In genomic region chr4:123749484-123750130, GRCm38 (mm10) we compare ENCODE assay signal across 8 mouse cellular contexts. TPM values are rescaled to one million over a fixed set of nuclear protein-coding genes. Genes with fewer than 3 reads are reported as not detected.
DNase-seq lines count a peak whose midpoint lies in the region; ATAC-seq and TF ChIP-seq lines count a peak whose summit lies in the region.

No protein-coding gene starts in this region.

- in situ Hi-C loops in ES-E14 (cut with MboI; ENCODE audit: low sequenced_read_pairs in 2 of 2, unreplicated experiment in 2 of 2): no loop called here

- H3K27me3 ChIP-seq in heart, embryonic 15.5 days: no peaks in the 10 kb centered on the region
- H3K27me3 ChIP-seq in midbrain, embryonic 10.5 days (ENCODE audit: low read depth, poor library complexity, severe bottlenecking): peaks cover 5% of the 10 kb centered on the region

- ATAC-seq in heart, embryonic 15.5 days (replicated peaks; ENCODE audit: insufficient number of reproducible peaks, insufficient read depth, low FRiP score, low read depth): peak; percentile 66

- peaks cover 6 to 9% of the 10 kb centered on the region in 2 experiments for H3K4me1 ChIP-seq in ES-E14 (ENCODE audit: control insufficient read depth in 2 of 2, insufficient read depth in 2 of 2, low read length in 2 of 2, poor library complexity in 1 of 2)
- H3K4me1 ChIP-seq in heart, embryonic 15.5 days (replicated peaks): peaks cover 14% of the 10 kb centered on the region
- H3K4me1 ChIP-seq in midbrain, embryonic 10.5 days: peaks cover 18% of the 10 kb centered on the region

- H3K9me3 ChIP-seq in ES-E14 (ENCODE audit: control insufficient read depth, insufficient read depth, low read depth, low read length): no peaks in the 10 kb centered on the region
- H3K9me3 ChIP-seq in heart, embryonic 15.5 days (replicated peaks): no peaks in the 10 kb centered on the region
- H3K9me3 ChIP-seq in midbrain, embryonic 10.5 days (replicated peaks): no peaks in the 10 kb centered on the region

- H3K36me3 ChIP-seq in ES-E14 (ENCODE audit: control insufficient read depth, insufficient read depth, low read length, poor library complexity, severe bottlenecking): no peaks in the 10 kb centered on the region
- no peaks in the 10 kb centered on the region for H3K36me3 ChIP-seq in heart, embryonic 15.5 days
- 0 out of 2 replicates have a peak, but pooled peaks cover 7% of the 10 kb centered on the region for H3K36me3 ChIP-seq in midbrain, embryonic 10.5 days

- under 1% methylated on average over 46 of the region's 55 CpGs for WGBS in heart, embryonic 15.5 days
- WGBS in midbrain, embryonic 10.5 days: under 1% methylated on average over 55 of the region's 55 CpGs

- peak overlapping the region; percentile 86 for H3K4me2 ChIP-seq in heart, embryonic 15.5 days

- H3K4me3 ChIP-seq in ES-E14 (ENCODE audit: insufficient read depth in 1 of 2, low read depth in 1 of 2, low read length in 2 of 2, poor library complexity in 1 of 2, severe bottlenecking in 1 of 2): peak overlapping the region; percentile 83 to 89
- H3K4me3 ChIP-seq in heart, embryonic 15.5 days: peak overlapping the region; percentile 72
- peak overlapping the region; percentile 83 for H3K4me3 ChIP-seq in midbrain, embryonic 10.5 days

- H3K27ac ChIP-seq in ES-E14 (ENCODE audit: insufficient read depth, low read depth, low read length, poor library complexity, severe bottlenecking): peak overlapping the region; percentile 58; the same call in 1 of the 2 replicates
- peak overlapping the region; percentile 90 for H3K27ac ChIP-seq in heart, embryonic 15.5 days
- peak overlapping the region; percentile 92 for H3K27ac ChIP-seq in midbrain, embryonic 10.5 days (replicated peaks)

- peak; percentile 95 for DNase-seq in heart, adult 11 months
- no peak for DNase-seq in heart, adult 8-10 months (ENCODE audit: low spot score)
- no peak for DNase-seq in ES-E14 (ENCODE audit: low read depth, low spot score)
- peak; percentile 22 for DNase-seq in embryo, embryonic 10.5 days (ENCODE audit: low spot score)
- peak; percentile 15 to 38 for DNase-seq in layer of hippocampus, postnatal 36 days
- peak; percentile 50 for DNase-seq in midbrain, embryonic 10.5 days (ENCODE audit: low spot score)
- peak; percentile 74 for DNase-seq in testis, postnatal 14 days (ENCODE audit: low spot score)

- H3K9ac ChIP-seq in ES-E14 (ENCODE audit: insufficient read depth, low read depth, low read length, poor library complexity, severe bottlenecking): peak overlapping the region; percentile 88
- peak overlapping the region; percentile 85 for H3K9ac ChIP-seq in heart, embryonic 15.5 days

TF ChIP-seq in ES-E14, 5 proteins besides CTCF, POLR2A, EP300 and RAD21:
- TF ChIP-seq CHD2 (IDR thresholded peaks at IDR 0.05; ENCODE audit: low read depth, low read length) (no peak), ZNF384 (IDR thresholded peaks at IDR 0.05; ENCODE audit: low read depth, low read length) (no peak), ZC3H11A (IDR thresholded peaks at IDR 0.05; ENCODE audit: borderline replicate concordance, low read depth, low read length) (no peak), MAFK (IDR thresholded peaks at IDR 0.05; ENCODE audit: insufficient read depth, low read depth, low read length) (no peak), HCFC1 (IDR thresholded peaks at IDR 0.05; ENCODE audit: borderline replicate concordance, insufficient read depth, low read length) (no peak)

RNA-seq across cellular contexts. Expression of gene Akirin1, which starts 0.5 kb away (rescaled TPM):
- total RNA-seq in heart, adult 8-10 months (2022): 10 to 100 TPM; 19.4 to 28.8 (median 24.9) TPM
- total RNA-seq in ES-E14 (2012; rRNA removed): 30.8 and 32.1 TPM in 2 replicates
- polyA plus RNA-seq in heart, embryonic 15.5 days (2015; fragmentation: Nextera tagmentation; extraction: Ambion mirVana): 42.5 and 48.7 TPM in 2 replicates
- 10 to 100 TPM; 56.8 to 65.2 TPM for total RNA-seq in layer of hippocampus, postnatal 36 days (2021)
- polyA plus RNA-seq in midbrain, embryonic 10.5 days (2016; fragmentation: Nextera tagmentation; extraction: Ambion mirVana): 70.1 and 73.4 TPM in 2 replicates

RNA-seq across cellular contexts. Expression of gene Ndufs5, which starts 31.6 kb away (rescaled TPM):
- 100 to 1,000 TPM; 391 to 483 (median 438) TPM for total RNA-seq in heart, adult 8-10 months (2022)
- total RNA-seq in ES-E14 (2012; rRNA removed): 72.8 and 92.9 TPM in 2 replicates
- polyA plus RNA-seq in heart, embryonic 15.5 days (2015; fragmentation: Nextera tagmentation; extraction: Ambion mirVana): 423 and 551 TPM in 2 replicates
- 100 to 1,000 TPM; 180 to 196 TPM for total RNA-seq in layer of hippocampus, postnatal 36 days (2021)
- 328 and 330 TPM in 2 replicates for polyA plus RNA-seq in midbrain, embryonic 10.5 days (2016; fragmentation: Nextera tagmentation; extraction: Ambion mirVana)

RNA-seq across cellular contexts. Expression of gene Rhbdl2, which starts 38.1 kb away (rescaled TPM):
- under 1 TPM in 1 of 4 experiments, not detected in 3; 0.69 TPM for total RNA-seq in heart, adult 8-10 months (2022)
- total RNA-seq in ES-E14 (2012; rRNA removed): 2.7 and 4.8 TPM in 2 replicates
- 1.5 and 4.7 TPM in 2 replicates for polyA plus RNA-seq in heart, embryonic 15.5 days (2015; fragmentation: Nextera tagmentation; extraction: Ambion mirVana)
- 1 to 10 TPM in 1 of 2 experiments, under 1 TPM in 1; 0.72 to 1.1 TPM for total RNA-seq in layer of hippocampus, postnatal 36 days (2021)
- polyA plus RNA-seq in midbrain, embryonic 10.5 days (2016; fragmentation: Nextera tagmentation; extraction: Ambion mirVana): 0.11 and 0.72 TPM in 2 replicates

Comparison
In these comparisons a context has a peak if more than half of its experiments do, and no peak if none do; other contexts are left out.
1. DNase-seq: peak in heart, adult 11 months (single experiment), embryo, embryonic 10.5 days (single experiment), layer of hippocampus, postnatal 36 days (2 of 2), midbrain, embryonic 10.5 days (single experiment) and testis, postnatal 14 days (single experiment); none in heart, adult 8-10 months (single experiment) and ES-E14 (single experiment).
2. Peak in every context shown above with its lines, with median percentiles within 50 percentile points of each other: H3K27ac ChIP-seq and H3K4me3 ChIP-seq.